Mouse (Mus musculus): ENCODE measurements around the gene Slc7a8.

GRCm38 (mm10) chr14:54746038-54746437, 35.7 kb downstream of the Slc7a8 start:
- TF ChIP-seq CTCF (conservative IDR thresholded peaks at IDR 0.05; ENCODE audit: low read length) (no peak), POU5F1 (IDR thresholded peaks at IDR 0.05; ENCODE audit: borderline replicate concordance, low read length) (no peak), NANOG (IDR thresholded peaks at IDR 0.05; ENCODE audit: borderline replicate concordance, low read length) (no peak)

Data from E14TG2a.4 (cell line).